Mouse (Mus musculus) ES-CJ7 (cell line): Measurements from ENCODE around the gene Fam117a.
A peak's percentile ranks its signal among the peaks of the same experiment; 100 is the strongest.

Experiments used
- DNase-seq: peaks from one replicate; pipeline ENCODE4 v3.0.0; 2011; ENCODE audit warnings: low read depth, low spot score

Gene Fam117a

GRCm38 (mm10) chr11:95365596-95365995, 28.8 kb downstream of the Fam117a start:
- no peak for DNase-seq

GRCm38 (mm10) chr11:95366280-95366897, 29.6 kb downstream of the Fam117a start:
- DNase-seq = peak; percentile 58

GRCm38 (mm10) chr11:95367011-95367735, 30.4 kb downstream of the Fam117a start:
- DNase-seq = no peak

- DNase-seq = no peak
These were observed 31.5 kb downstream of the Fam117a start for GRCm38 (mm10) chr11:95368231-95368823.

GRCm38 (mm10) chr11:95368871-95369270, 32.1 kb downstream of the Fam117a start:
- DNase-seq = no peak

GRCm38 (mm10) chr11:95369964-95370890, 33.4 kb downstream of the Fam117a start:
- no peak for DNase-seq

- DNase-seq = no peak
These were observed 34.4 kb downstream of the Fam117a start for GRCm38 (mm10) chr11:95371182-95371581.

GRCm38 (mm10) chr11:95378926-95379325, 42.1 kb downstream of the Fam117a start:
- DNase-seq = no peak

GRCm38 (mm10) chr11:95379552-95379951, 42.7 kb downstream of the Fam117a start:
- no peak for DNase-seq

- DNase-seq = no peak
These were observed 43.9 kb downstream of the Fam117a start for GRCm38 (mm10) chr11:95380711-95381110.

- no peak for DNase-seq
These were observed 44.3 kb downstream of the Fam117a start for GRCm38 (mm10) chr11:95381146-95381545.

- peak; percentile 23 for DNase-seq
These were observed 46.6 kb downstream of the Fam117a start for GRCm38 (mm10) chr11:95383331-95383986.

GRCm38 (mm10) chr11:95384004-95384318, 47.1 kb downstream of the Fam117a start:
- DNase-seq = no peak

- DNase-seq = peak; percentile 100
These were observed 47.6 kb downstream of the Fam117a start, which contains the start of gene Slc35b1 for GRCm38 (mm10) chr11:95384319-95384972. Gene Slc35b1, plus strand, starts transcription at chr11:95384692.

GRCm38 (mm10) chr11:95384973-95385320, 48.1 kb downstream of the Fam117a start:
- DNase-seq = no peak

- DNase-seq = no peak
These were observed 50.5 kb downstream of the Fam117a start for GRCm38 (mm10) chr11:95387354-95387753.

GRCm38 (mm10) chr11:95389006-95389405, 52.2 kb downstream of the Fam117a start:
- peak; percentile 65 for DNase-seq

- no peak for DNase-seq
These were observed 53.6 kb downstream of the Fam117a start for GRCm38 (mm10) chr11:95390420-95390819.

- no peak for DNase-seq
These were observed 54.4 kb downstream of the Fam117a start for GRCm38 (mm10) chr11:95391201-95391600.

- DNase-seq = no peak
These were observed 54.9 kb downstream of the Fam117a start for GRCm38 (mm10) chr11:95391743-95392142.

- no peak for DNase-seq
These were observed 55.4 kb downstream of the Fam117a start for GRCm38 (mm10) chr11:95392223-95392667.
